9 mouse cellular contexts compared by ENCODE assay signal in the genomic region with DNA sequence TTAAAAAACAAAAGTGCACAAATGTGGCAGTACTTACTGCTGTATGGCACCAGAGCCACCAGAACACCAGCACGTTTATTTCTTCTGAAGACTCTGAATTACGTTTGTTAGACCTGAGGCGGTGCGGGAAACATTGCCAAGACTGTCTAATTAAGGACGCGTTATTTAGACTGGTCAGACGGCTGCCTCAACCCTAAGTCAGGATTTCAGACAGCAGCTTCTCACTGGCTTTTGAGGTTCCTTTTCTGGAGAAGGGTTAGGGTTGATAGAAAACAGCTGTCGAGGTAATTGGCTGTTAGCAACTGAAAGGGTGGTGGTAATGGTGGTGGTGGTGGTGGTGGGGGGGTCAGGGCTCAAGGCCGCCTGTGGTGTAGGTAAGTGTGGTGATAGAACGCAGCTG. TPM values are rescaled to one million over a fixed set of nuclear protein-coding genes. Genes with fewer than 3 reads are reported as not detected.
A peak's percentile ranks its signal among the peaks of the same experiment; 100 is the strongest.
DNase-seq lines count a peak whose midpoint lies in the region; ATAC-seq and TF ChIP-seq lines count a peak whose summit lies in the region.
"Had no signal": no experiment of that assay in that cellular context is flagged by ENCODE, and none has a peak within 500 bp of the region (broad histone marks: within the 10 kb centered on the region; RNA-seq: fewer than 3 reads in every experiment).

No protein-coding gene starts in this region.

- peak; percentile 84 for DNase-seq in lung, embryonic 14.5 days
- DNase-seq in lung, adult 2 months = no peak
- peak; percentile 30 for DNase-seq in embryonic facial prominence, embryonic 14.5 days (ENCODE audit: low spot score)
- DNase-seq in limb, embryonic 11.5 days (ENCODE audit: low spot score) = peak; percentile 66
- DNase-seq in adrenal gland, postnatal 36 days = no peak
- DNase-seq in spleen, adult 18-20 months = no peak
- DNase-seq in thymus, postnatal 25 days = no peak

- no peaks in the 10 kb centered on the region for H3K9me3 ChIP-seq in lung, embryonic 14.5 days (ENCODE audit: low read depth, low read length)
- no peaks in the 10 kb centered on the region for H3K9me3 ChIP-seq in embryonic facial prominence, embryonic 14.5 days (ENCODE audit: control insufficient read depth, low read length)
- no peaks in the 10 kb centered on the region for H3K9me3 ChIP-seq in limb, embryonic 11.5 days (ENCODE audit: control insufficient read depth, low read length)
- H3K9me3 ChIP-seq in neural tube, embryonic 14.5 days (ENCODE audit: control insufficient read depth, low read length) = no peaks in the 10 kb centered on the region

- H3K27me3 ChIP-seq in lung, embryonic 14.5 days (ENCODE audit: insufficient read depth, low read length) = no peaks in the 10 kb centered on the region
- no peaks in the 10 kb centered on the region for H3K27me3 ChIP-seq in embryonic facial prominence, embryonic 14.5 days (replicated peaks; ENCODE audit: control insufficient read depth, insufficient read depth, low read length)
- H3K27me3 ChIP-seq in limb, embryonic 11.5 days (ENCODE audit: control insufficient read depth, insufficient read depth, low read length) = no peaks in the 10 kb centered on the region
- no peaks in the 10 kb centered on the region; the same call in 1 of the 2 replicates for H3K27me3 ChIP-seq in neural tube, embryonic 14.5 days (ENCODE audit: control insufficient read depth, insufficient read depth, low read length)

- H3K9ac ChIP-seq in lung, embryonic 14.5 days = peak overlapping the region; percentile 17; the same call in 1 of the 2 replicates
- H3K9ac ChIP-seq in embryonic facial prominence, embryonic 14.5 days (ENCODE audit: low read depth, low read length) = 0 out of 2 replicates have a peak overlapping the region, but pooled peaks have one; percentile 5
- H3K9ac ChIP-seq in limb, embryonic 11.5 days (ENCODE audit: low read length) = no peak overlapping the region
- no peak overlapping the region for H3K9ac ChIP-seq in neural tube, embryonic 14.5 days (replicated peaks; ENCODE audit: low read depth, low read length)

- H3K4me2 ChIP-seq in lung, embryonic 14.5 days = peak overlapping the region; percentile 62
- peak overlapping the region; percentile 57 for H3K4me2 ChIP-seq in embryonic facial prominence, embryonic 14.5 days (ENCODE audit: low read depth, low read length)
- peak overlapping the region; percentile 44 for H3K4me2 ChIP-seq in limb, embryonic 11.5 days (ENCODE audit: low read depth, severe bottlenecking)
- peak overlapping the region; percentile 31 for H3K4me2 ChIP-seq in neural tube, embryonic 14.5 days (ENCODE audit: low read depth, low read length)

- H3K4me3 ChIP-seq in lung, embryonic 14.5 days (ENCODE audit: low read depth, low read length) = peak overlapping the region; percentile 30
- H3K4me3 ChIP-seq in lung, adult 2 months (replicated peaks; ENCODE audit: extremely low read depth, low read depth, low read length) = no peak overlapping the region
- peak overlapping the region; percentile 37 for H3K4me3 ChIP-seq in embryonic facial prominence, embryonic 14.5 days (ENCODE audit: low read depth, low read length)
- H3K4me3 ChIP-seq in limb, embryonic 11.5 days (ENCODE audit: low read depth, low read length) = peak overlapping the region; percentile 15
- peak overlapping the region; percentile 8; the same call in 1 of the 2 replicates for H3K4me3 ChIP-seq in neural tube, embryonic 14.5 days (ENCODE audit: low read depth, low read length)

- ATAC-seq in lung, embryonic 14.5 days (ENCODE audit: insufficient read depth) = peak; percentile 62
- ATAC-seq in embryonic facial prominence, embryonic 14.5 days (ENCODE audit: low read depth) = no peak
- peak; percentile 64 for ATAC-seq in limb, embryonic 11.5 days (ENCODE audit: insufficient number of reproducible peaks, low FRiP score, low TSS enrichment, low read depth)
- no peak for ATAC-seq in neural tube, embryonic 14.5 days (ENCODE audit: low read depth)

- H3K36me3 ChIP-seq in lung, embryonic 14.5 days (ENCODE audit: insufficient read depth) = no peaks in the 10 kb centered on the region
- H3K36me3 ChIP-seq in embryonic facial prominence, embryonic 14.5 days (ENCODE audit: control insufficient read depth, insufficient read depth, low read length) = no peaks in the 10 kb centered on the region
- H3K36me3 ChIP-seq in limb, embryonic 11.5 days (ENCODE audit: control insufficient read depth, insufficient read depth, low read length) = no peaks in the 10 kb centered on the region
- no peaks in the 10 kb centered on the region for H3K36me3 ChIP-seq in neural tube, embryonic 14.5 days (ENCODE audit: control insufficient read depth, insufficient read depth, low read length)

- no peak for TF ChIP-seq CTCF in lung, embryonic 14.5 days (IDR thresholded peaks at IDR 0.05; ENCODE audit: low read depth)
- no peak for TF ChIP-seq CTCF in lung, adult 2 months (IDR thresholded peaks at IDR 0.05; ENCODE audit: insufficient read depth, low read length)

- TF ChIP-seq POLR2A in lung, adult 2 months (IDR thresholded peaks at IDR 0.05; ENCODE audit: borderline replicate concordance, extremely low read depth, low read depth, low read length) = no peak

- peak overlapping the region; percentile 42 for H3K27ac ChIP-seq in lung, embryonic 14.5 days (ENCODE audit: low read depth)
- no peak overlapping the region for H3K27ac ChIP-seq in embryonic facial prominence, embryonic 14.5 days (replicated peaks; ENCODE audit: low read depth, low read length)
- H3K27ac ChIP-seq in limb, embryonic 11.5 days (replicated peaks; ENCODE audit: low read depth, low read length) = peak overlapping the region; percentile 55; the same call in 1 of the 2 replicates
- no peak overlapping the region for H3K27ac ChIP-seq in neural tube, embryonic 14.5 days (ENCODE audit: low read depth, low read length)

- WGBS in lung, embryonic 14.5 days = 4% methylated on average over 10 of the region's 10 CpGs
- WGBS in lung, adult 2 months = 36% methylated on average over 10 of the region's 10 CpGs
- WGBS in embryonic facial prominence, embryonic 14.5 days = 2% methylated on average over 10 of the region's 10 CpGs
- WGBS in limb, embryonic 11.5 days = 1% methylated on average over 10 of the region's 10 CpGs
- WGBS in neural tube, embryonic 14.5 days = 9% methylated on average over 10 of the region's 10 CpGs

- peaks cover 19% of the 10 kb centered on the region for H3K4me1 ChIP-seq in lung, embryonic 14.5 days (ENCODE audit: insufficient read depth)
- H3K4me1 ChIP-seq in lung, adult 2 months (ENCODE audit: control insufficient read depth, insufficient read depth, low read length) = no peaks in the 10 kb centered on the region
- no peaks in the 10 kb centered on the region; the same call in 1 of the 2 replicates for H3K4me1 ChIP-seq in embryonic facial prominence, embryonic 14.5 days (ENCODE audit: control insufficient read depth, insufficient read depth, low read length)
- peaks cover 4% of the 10 kb centered on the region; the same call in 1 of the 2 replicates for H3K4me1 ChIP-seq in limb, embryonic 11.5 days (ENCODE audit: control insufficient read depth, insufficient read depth, low read length)
- H3K4me1 ChIP-seq in neural tube, embryonic 14.5 days (ENCODE audit: control insufficient read depth, insufficient read depth, low read length) = no peaks in the 10 kb centered on the region

RNA-seq across cellular contexts. Expression of a gene that starts 10.0 kb away (rescaled TPM):
- 0.63 and 0.73 TPM in 2 replicates for polyA plus RNA-seq in lung, embryonic 14.5 days (2014; fragmentation: Nextera tagmentation; extraction: Ambion mirVana)
- polyA plus RNA-seq in lung, adult 2 months (2012; rRNA removed) = not detected in 2 replicates
- 0.40 and 0.51 TPM in 2 replicates for polyA plus RNA-seq in embryonic facial prominence, embryonic 14.5 days (2014; fragmentation: Nextera tagmentation; extraction: Ambion mirVana)
- 1.3 and 2.2 TPM in 2 replicates for polyA plus RNA-seq in limb, embryonic 11.5 days (2014; fragmentation: Nextera tagmentation; extraction: Ambion mirVana)
- polyA plus RNA-seq in neural tube, embryonic 14.5 days (2014; fragmentation: Nextera tagmentation; extraction: Ambion mirVana) = not detected in 2 replicates
- not detected for total RNA-seq in adrenal gland, postnatal 36 days (2021)
- total RNA-seq: hematopoietic stem cell, adult 5-6 weeks had no signal

RNA-seq across cellular contexts. Expression of a gene that starts 32.2 kb away (rescaled TPM):
- polyA plus RNA-seq in lung, embryonic 14.5 days (2014; fragmentation: Nextera tagmentation; extraction: Ambion mirVana) = 7.1 and 7.6 TPM in 2 replicates
- 27.1 and 28.0 TPM in 2 replicates for polyA plus RNA-seq in lung, adult 2 months (2012; rRNA removed)
- polyA plus RNA-seq in embryonic facial prominence, embryonic 14.5 days (2014; fragmentation: Nextera tagmentation; extraction: Ambion mirVana) = 5.1 and 5.6 TPM in 2 replicates
- 4.0 and 5.6 TPM in 2 replicates for polyA plus RNA-seq in limb, embryonic 11.5 days (2014; fragmentation: Nextera tagmentation; extraction: Ambion mirVana)
- 1.7 and 2.1 TPM in 2 replicates for polyA plus RNA-seq in neural tube, embryonic 14.5 days (2014; fragmentation: Nextera tagmentation; extraction: Ambion mirVana)
- 100 to 1,000 TPM; 443 to 473 TPM for total RNA-seq in adrenal gland, postnatal 36 days (2021)

RNA-seq across cellular contexts. Expression of a gene that starts 33.0 kb away (rescaled TPM):
- polyA plus RNA-seq in lung, embryonic 14.5 days (2014; fragmentation: Nextera tagmentation; extraction: Ambion mirVana) = 0.07 and 0.18 TPM in 2 replicates
- polyA plus RNA-seq in lung, adult 2 months (2012; rRNA removed) = not detected in 2 replicates
- polyA plus RNA-seq in embryonic facial prominence, embryonic 14.5 days (2014; fragmentation: Nextera tagmentation; extraction: Ambion mirVana) = 0.18 TPM in 1 of 2 replicates, not detected in the other
- polyA plus RNA-seq in limb, embryonic 11.5 days (2014; fragmentation: Nextera tagmentation; extraction: Ambion mirVana) = not detected in 2 replicates
- 0.17 TPM in 1 of 2 replicates, not detected in the other for polyA plus RNA-seq in neural tube, embryonic 14.5 days (2014; fragmentation: Nextera tagmentation; extraction: Ambion mirVana)
- total RNA-seq in adrenal gland, postnatal 36 days (2021) = not detected

RNA-seq across cellular contexts. Expression of a gene that starts 35.1 kb away (rescaled TPM):
- polyA plus RNA-seq in lung, embryonic 14.5 days (2014; fragmentation: Nextera tagmentation; extraction: Ambion mirVana) = 13.0 and 14.6 TPM in 2 replicates
- polyA plus RNA-seq in lung, adult 2 months (2012; rRNA removed) = 28.7 and 47.1 TPM in 2 replicates
- 5.2 and 7.0 TPM in 2 replicates for polyA plus RNA-seq in embryonic facial prominence, embryonic 14.5 days (2014; fragmentation: Nextera tagmentation; extraction: Ambion mirVana)
- 5.1 and 7.9 TPM in 2 replicates for polyA plus RNA-seq in limb, embryonic 11.5 days (2014; fragmentation: Nextera tagmentation; extraction: Ambion mirVana)
- not detected in 2 replicates for polyA plus RNA-seq in neural tube, embryonic 14.5 days (2014; fragmentation: Nextera tagmentation; extraction: Ambion mirVana)
- 10 to 100 TPM; 49.7 to 55.2 TPM for total RNA-seq in adrenal gland, postnatal 36 days (2021)

RNA-seq across cellular contexts. Expression of a gene that starts 36.6 kb away (rescaled TPM):
- 6.6 and 7.5 TPM in 2 replicates for polyA plus RNA-seq in lung, embryonic 14.5 days (2014; fragmentation: Nextera tagmentation; extraction: Ambion mirVana)
- 2.1 and 2.3 TPM in 2 replicates for polyA plus RNA-seq in lung, adult 2 months (2012; rRNA removed)
- 3.7 and 4.1 TPM in 2 replicates for polyA plus RNA-seq in embryonic facial prominence, embryonic 14.5 days (2014; fragmentation: Nextera tagmentation; extraction: Ambion mirVana)
- 7.0 and 9.4 TPM in 2 replicates for polyA plus RNA-seq in limb, embryonic 11.5 days (2014; fragmentation: Nextera tagmentation; extraction: Ambion mirVana)
- 0.72 TPM in 1 of 2 replicates, not detected in the other for polyA plus RNA-seq in neural tube, embryonic 14.5 days (2014; fragmentation: Nextera tagmentation; extraction: Ambion mirVana)
- total RNA-seq in adrenal gland, postnatal 36 days (2021) = 10 to 100 TPM; 13.9 to 17.7 TPM

Comparison
In these comparisons a context has a peak if more than half of its experiments do, and no peak if none do; other contexts are left out.
1. DNase-seq: peak in lung, embryonic 14.5 days (single experiment), embryonic facial prominence, embryonic 14.5 days (single experiment) and limb, embryonic 11.5 days (single experiment); none in lung, adult 2 months (single experiment), adrenal gland, postnatal 36 days (0 of 2), spleen, adult 18-20 months (0 of 2) and thymus, postnatal 25 days (single experiment).
2. ATAC-seq: peak in lung, embryonic 14.5 days (single experiment) and limb, embryonic 11.5 days (single experiment); none in embryonic facial prominence, embryonic 14.5 days (single experiment) and neural tube, embryonic 14.5 days (single experiment).
3. H3K27ac ChIP-seq: peak in lung, embryonic 14.5 days (single experiment) and limb, embryonic 11.5 days (single experiment); none in embryonic facial prominence, embryonic 14.5 days (single experiment) and neural tube, embryonic 14.5 days (single experiment).
4. H3K9ac ChIP-seq: peak in lung, embryonic 14.5 days (single experiment) and embryonic facial prominence, embryonic 14.5 days (single experiment); none in limb, embryonic 11.5 days (single experiment) and neural tube, embryonic 14.5 days (single experiment).
5. Peak in every context shown above with its lines, with median percentiles within 50 percentile points of each other: H3K4me2 ChIP-seq.